Mouse (Mus musculus) urinary bladder, adult 18-20 months (tissue): Measurements from ENCODE around the gene Vwa8.

ENCODE experiments used
- DNase-seq, 2 experiments: peaks; one replicate each; pipeline ENCODE4 v3.0.0; 2022; ENCODE audit warnings: low spot score in 2 of 2, mixed read lengths in 2 of 2

Gene Vwa8

GRCm38 (mm10) chr14:79086006-79086405, 237.2 kb downstream of the Vwa8 start:
- no peak for DNase-seq

GRCm38 (mm10) chr14:79089464-79089863, 240.6 kb downstream of the Vwa8 start:
- DNase-seq, result no peak

GRCm38 (mm10) chr14:79097181-79097580, 248.3 kb downstream of the Vwa8 start:
- DNase-seq, result no peak

- DNase-seq, result peak; percentile 37 to 40
These were observed 258.0 kb downstream of the Vwa8 start for GRCm38 (mm10) chr14:79106655-79107515.

- DNase-seq, result no peak
These were observed 260.5 kb downstream of the Vwa8 start for GRCm38 (mm10) chr14:79109375-79109774.

GRCm38 (mm10) chr14:79110012-79110411, 261.2 kb downstream of the Vwa8 start:
- DNase-seq, result no peak

DNA sequence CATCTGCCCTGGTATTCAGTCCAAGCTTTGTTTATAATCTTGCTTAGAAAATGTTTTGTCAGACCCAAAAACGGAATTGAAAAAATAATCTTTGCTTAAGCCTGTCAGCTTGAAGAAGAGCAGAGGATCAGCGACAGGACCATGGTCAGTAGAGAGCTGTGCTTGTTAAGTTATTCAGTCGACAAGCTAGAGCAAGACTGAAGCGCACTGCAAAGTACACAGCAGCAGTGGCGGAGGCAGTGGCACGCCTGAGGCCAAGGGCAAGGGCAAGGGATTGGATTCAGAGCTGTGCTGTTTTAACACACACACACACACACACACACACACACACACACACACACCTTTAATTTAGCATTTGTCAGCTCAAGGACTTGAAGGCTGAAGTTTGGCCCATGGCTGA, 263.2 kb downstream of the Vwa8 start:
- no peak for DNase-seq

- no peak for DNase-seq
These were observed 265.9 kb downstream of the Vwa8 start for GRCm38 (mm10) chr14:79114526-79115383.

DNA sequence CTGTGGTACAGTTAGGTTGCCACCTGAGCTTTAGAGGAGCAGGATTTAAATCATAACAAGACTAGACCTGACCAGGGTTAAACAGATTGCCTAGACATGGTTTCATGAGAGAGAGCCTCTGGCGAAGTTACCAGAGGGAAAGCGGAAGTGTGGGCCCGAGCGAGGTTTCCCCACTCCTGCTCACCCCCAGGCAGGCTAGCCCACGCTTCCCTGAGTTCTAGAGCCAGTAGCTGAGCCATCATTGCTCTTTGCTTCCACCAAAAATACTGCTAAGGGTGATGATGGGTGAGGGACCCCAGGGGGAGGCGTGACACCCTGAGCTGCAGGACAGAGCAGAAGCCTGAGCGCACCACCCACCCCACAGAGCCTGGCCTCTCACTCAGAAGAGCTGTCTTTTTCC, 269.6 kb downstream of the Vwa8 start:
- no peak for DNase-seq

GRCm38 (mm10) chr14:79119354-79119753, 270.5 kb downstream of the Vwa8 start:
- DNase-seq, result no peak

GRCm38 (mm10) chr14:79120681-79121080, 271.8 kb downstream of the Vwa8 start:
- no peak for DNase-seq

DNA sequence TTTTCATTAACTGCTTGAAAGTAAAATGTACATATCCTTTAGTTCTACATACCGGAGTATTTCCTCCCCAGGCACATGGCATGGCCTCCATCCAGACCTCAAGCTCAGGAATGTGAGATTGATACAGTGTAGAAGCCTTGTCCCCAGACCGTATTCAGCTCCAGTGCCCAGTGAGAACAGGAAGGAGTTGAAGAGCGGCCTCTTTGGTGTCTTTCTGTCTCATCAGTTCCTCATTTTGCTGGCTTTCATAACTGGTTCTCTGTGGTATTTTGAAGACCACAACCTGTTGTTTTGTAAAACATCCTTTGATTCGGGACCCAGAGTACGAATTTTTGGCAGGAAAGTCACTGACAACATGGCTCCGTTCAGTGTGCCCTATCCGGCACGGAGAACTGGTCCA, 274.6 kb downstream of the Vwa8 start:
- no peak for DNase-seq

GRCm38 (mm10) chr14:79124643-79125042, 275.8 kb downstream of the Vwa8 start:
- no peak for DNase-seq

DNA sequence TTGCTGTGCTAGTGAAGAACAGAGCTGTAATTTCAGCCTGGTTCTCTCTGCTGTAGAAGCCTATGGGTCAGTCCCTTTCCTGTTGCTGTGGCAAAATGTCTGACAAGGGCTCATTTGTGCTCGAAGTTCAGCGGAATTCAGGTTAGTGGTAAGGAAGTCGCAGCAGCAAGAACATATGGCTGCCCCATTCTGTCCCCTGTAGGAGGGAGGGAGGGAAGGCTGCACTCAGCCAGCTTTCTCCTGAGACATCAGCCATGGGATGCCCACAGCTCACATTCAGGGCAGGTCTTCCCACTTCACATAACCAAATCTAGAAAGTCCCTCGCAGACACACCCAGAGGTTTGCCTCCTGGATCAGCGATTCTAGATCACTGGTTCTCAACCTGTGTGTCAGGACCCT, 277.3 kb downstream of the Vwa8 start:
- DNase-seq, result no peak

- DNase-seq, result no peak
These were observed 286.1 kb downstream of the Vwa8 start for GRCm38 (mm10) chr14:79134891-79135334.

- DNase-seq, result no peak
These were observed 286.6 kb downstream of the Vwa8 start for GRCm38 (mm10) chr14:79135441-79135840.

DNA sequence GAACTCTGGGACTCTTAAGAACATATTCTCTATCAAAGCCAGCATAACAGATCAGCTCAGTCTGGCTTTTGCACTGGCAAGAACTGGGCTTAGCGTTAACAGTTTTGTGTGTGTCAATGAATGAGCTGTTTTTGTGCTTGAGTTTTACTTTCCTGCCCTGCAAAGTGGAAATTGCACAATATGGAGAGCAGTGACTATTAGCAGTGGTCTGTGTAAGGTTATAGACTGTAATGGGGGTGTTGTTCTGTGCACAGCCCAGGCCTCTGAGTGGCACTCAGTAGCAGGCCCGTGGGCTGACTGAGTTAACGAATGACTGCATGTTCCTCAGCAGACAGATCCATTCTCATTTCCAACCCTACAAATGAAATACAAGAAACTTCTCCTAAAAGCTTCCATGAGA, 287.7 kb downstream of the Vwa8 start:
- no peak for DNase-seq

- DNase-seq, result no peak
These were observed 288.2 kb downstream of the Vwa8 start for GRCm38 (mm10) chr14:79137100-79137499.

- no peak for DNase-seq
These were observed 290.3 kb downstream of the Vwa8 start for GRCm38 (mm10) chr14:79139096-79139651.

DNA sequence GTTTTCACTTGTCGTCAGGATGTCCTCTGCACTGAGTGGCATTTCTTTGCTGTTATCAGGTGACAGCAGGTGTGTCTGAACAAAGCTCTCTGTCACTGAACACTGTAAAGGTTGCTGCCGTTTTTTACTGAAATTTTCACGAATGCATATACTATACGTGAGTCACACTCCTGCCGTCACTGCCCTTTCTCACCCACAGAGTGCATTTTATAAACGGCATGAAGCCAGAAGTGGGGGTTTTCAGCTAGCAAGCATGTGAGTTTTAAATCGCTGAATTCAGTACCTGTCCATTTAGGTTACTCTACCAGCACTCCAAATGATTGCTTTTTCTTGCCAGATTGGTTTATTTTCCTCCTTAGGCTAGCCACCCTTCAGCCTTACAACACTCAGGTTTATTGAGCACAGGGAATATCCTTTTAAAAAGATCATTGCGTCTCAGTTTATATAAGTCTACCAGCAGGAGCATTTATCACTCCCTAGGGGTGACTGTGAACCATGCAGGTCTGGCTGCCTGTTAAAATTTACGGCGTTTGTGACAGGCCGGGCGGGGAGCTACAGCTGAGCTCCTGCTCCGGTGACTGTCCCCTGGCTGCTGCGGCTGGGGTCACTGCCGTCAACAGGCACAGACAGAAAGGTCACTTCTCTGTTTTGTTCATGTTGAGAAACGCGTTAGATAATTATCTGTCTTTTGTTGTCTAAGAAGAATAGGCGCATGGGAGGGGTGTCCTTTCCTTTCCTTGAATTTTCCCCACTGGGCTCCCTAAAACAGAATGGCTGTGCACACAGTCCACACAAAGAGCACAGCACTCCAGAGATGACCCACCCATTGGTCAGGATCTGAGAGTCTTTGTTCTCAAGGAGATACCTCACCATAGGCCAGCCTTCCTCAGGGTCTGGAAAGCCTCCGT, 291.3 kb downstream of the Vwa8 start:
- DNase-seq, result no peak

- no peak for DNase-seq
These were observed 292.0 kb downstream of the Vwa8 start for GRCm38 (mm10) chr14:79140826-79141219.
